Mouse (Mus musculus) gastrocnemius, postnatal 25 days (tissue): Measurements from ENCODE around the gene Rpl22. TPM values are rescaled to one million over a fixed set of nuclear protein-coding genes. Genes with fewer than 3 reads are reported as not detected.

ENCODE experiments used
- DNase-seq: peaks from one replicate; pipeline ENCODE4 v3.0.0; 2022
- total RNA-seq, 2 experiments: library from RNA; stranded (reverse); gene quantifications; 1 replicate in 1 of 2; 2 replicates in 1 of 2; pipeline ENCODE4 v1.2.3; 2021

Gene Rpl22
- total RNA-seq, 2 experiments from 2014 or later, result 194 to 222 TPM

- no peak for DNase-seq
Measured at GRCm38 (mm10) chr4:152338419-152339292, 13.1 kb downstream of the Rpl22 start, which contains the start of gene Chd5. Gene Chd5 (plus strand): TSS chr4:152338651.

- no peak for DNase-seq
Measured at GRCm38 (mm10) chr4:152339293-152339790, 13.8 kb downstream of the Rpl22 start.

GRCm38 (mm10) chr4:152340584-152341284, 15.2 kb downstream of the Rpl22 start:
- no peak for DNase-seq

- DNase-seq, result no peak
Measured at GRCm38 (mm10) chr4:152343296-152343695, 17.8 kb downstream of the Rpl22 start.

GRCm38 (mm10) chr4:152344651-152345050, 19.1 kb downstream of the Rpl22 start:
- no peak for DNase-seq

- peak; percentile 66 for DNase-seq
Measured at GRCm38 (mm10) chr4:152345120-152345889, 19.8 kb downstream of the Rpl22 start.

GRCm38 (mm10) chr4:152349837-152350381, 24.4 kb downstream of the Rpl22 start:
- no peak for DNase-seq

- DNase-seq, result no peak
Measured at GRCm38 (mm10) chr4:152350722-152351421, 25.3 kb downstream of the Rpl22 start.

GRCm38 (mm10) chr4:152351422-152352305, 26.1 kb downstream of the Rpl22 start:
- DNase-seq, result no peak

- no peak for DNase-seq
Measured at GRCm38 (mm10) chr4:152353886-152354637, 28.5 kb downstream of the Rpl22 start.

- DNase-seq, result no peak
Measured at GRCm38 (mm10) chr4:152355672-152356071, 30.1 kb downstream of the Rpl22 start.

- DNase-seq, result no peak
Measured at GRCm38 (mm10) chr4:152359700-152360099, 34.2 kb downstream of the Rpl22 start.

GRCm38 (mm10) chr4:152360855-152361254, 35.3 kb downstream of the Rpl22 start:
- no peak for DNase-seq

- DNase-seq, result no peak
Measured at GRCm38 (mm10) chr4:152362180-152362579, 36.6 kb downstream of the Rpl22 start.

GRCm38 (mm10) chr4:152365228-152365627, 39.7 kb downstream of the Rpl22 start:
- DNase-seq, result no peak

GRCm38 (mm10) chr4:152382528-152383252, 57.1 kb downstream of the Rpl22 start:
- DNase-seq, result no peak
